Mouse (Mus musculus): ENCODE measurements around the gene Cars2.

DNA sequence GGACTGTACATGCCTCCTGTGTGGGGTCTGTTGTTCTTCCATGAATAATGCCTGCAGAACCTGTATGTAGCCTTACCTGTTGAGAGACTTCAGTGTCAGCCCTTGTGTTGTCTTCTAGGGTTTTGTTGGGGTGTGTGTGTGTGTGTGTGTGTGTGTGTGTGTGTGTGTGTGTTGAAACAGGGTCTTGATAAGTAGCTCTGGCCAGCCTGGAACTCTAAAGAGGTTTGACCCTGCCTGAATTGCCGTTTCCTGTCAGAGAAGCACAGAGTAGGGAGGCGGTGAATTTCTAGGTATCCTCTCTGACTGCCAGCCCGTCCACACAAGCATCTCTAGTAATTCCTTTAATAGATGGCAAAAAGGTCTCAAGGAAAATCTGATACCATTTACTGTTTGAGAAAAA, 8.9 kb upstream of the Cars2 start:
- no peak for TF ChIP-seq POLR2A (IDR thresholded peaks at IDR 0.05; ENCODE audit: control insufficient read depth in 1 of 2, insufficient read depth in 1 of 2, low read depth in 1 of 2, low read length in 2 of 2, poor library complexity in 1 of 2)
- no peak for TF ChIP-seq ZMIZ1 (IDR thresholded peaks at IDR 0.05; ENCODE audit: low read depth, low read length)
- TF ChIP-seq RCOR1 (IDR thresholded peaks at IDR 0.05; ENCODE audit: low read depth, low read length) = no peak
- no peak for TF ChIP-seq KAT2A (conservative IDR thresholded peaks at IDR 0.05; ENCODE audit: low read depth, low read length)
- TF ChIP-seq ZNF384 (IDR thresholded peaks at IDR 0.05; ENCODE audit: low read depth, low read length) = no peak
- no peak for TF ChIP-seq TBP (IDR thresholded peaks at IDR 0.05; ENCODE audit: low read depth, low read length)
- no peak for TF ChIP-seq POLR2AphosphoS2 (IDR thresholded peaks at IDR 0.05; ENCODE audit: low read length)
- no peak for TF ChIP-seq CTCF (IDR thresholded peaks at IDR 0.05 in 2 of 3, conservative IDR thresholded peaks at IDR 0.05 in 1 of 3; ENCODE audit: control insufficient read depth in 1 of 3, insufficient read depth in 1 of 3, low read depth in 2 of 3, low read length in 3 of 3, poor library complexity in 1 of 3, severe bottlenecking in 1 of 3)
- no peak for TF ChIP-seq UBTF (IDR thresholded peaks at IDR 0.05; ENCODE audit: borderline replicate concordance, insufficient read depth, low read depth, low read length)
- no peak for TF ChIP-seq CHD2 (IDR thresholded peaks at IDR 0.05; ENCODE audit: low read length)
- TF ChIP-seq RAD21 (IDR thresholded peaks at IDR 0.05; ENCODE audit: low read depth, low read length) = no peak
- no peak for TF ChIP-seq USF2 (IDR thresholded peaks at IDR 0.05; ENCODE audit: borderline replicate concordance in 1 of 2, insufficient read depth in 1 of 2, low read depth in 1 of 2, low read length in 2 of 2)

Data from MEL (cell line).